Mouse (Mus musculus): ENCODE data around the gene Rps15.

DNA sequence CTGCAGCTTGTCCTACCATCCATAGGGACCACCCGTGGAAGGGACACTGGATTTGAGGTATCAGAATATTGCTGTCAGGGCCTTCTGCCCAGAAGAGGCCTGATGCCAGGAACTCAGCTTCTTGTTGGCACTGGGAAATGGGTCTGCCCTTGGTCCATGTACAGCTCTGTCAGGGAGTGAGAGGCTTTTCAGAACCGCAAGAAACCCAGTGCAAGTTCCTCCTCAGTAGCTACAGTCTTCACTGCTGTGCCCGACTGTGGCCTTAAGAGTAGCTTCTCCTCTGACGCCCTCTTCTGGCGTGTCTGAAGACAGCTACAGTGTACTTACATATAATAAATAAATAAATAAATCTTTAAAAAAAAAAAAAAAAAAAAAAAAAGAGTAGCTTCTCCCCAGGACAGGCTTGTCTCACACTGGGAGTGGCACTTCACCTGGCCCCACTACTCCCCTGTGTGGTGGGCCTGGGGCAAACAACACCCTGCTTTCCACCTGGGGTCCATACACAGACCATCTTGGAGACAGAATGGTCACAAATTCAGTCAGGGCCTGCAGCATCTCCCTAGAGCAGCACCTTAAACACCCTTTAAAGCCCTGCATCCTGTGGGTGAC lies 47.4 kb upstream of the Rps15 start:
- TF ChIP-seq MYOG (IDR thresholded peaks at IDR 0.05; ENCODE audit: control insufficient read depth in 1 of 3, insufficient read depth in 1 of 3, insufficient read length in 2 of 3, low read depth in 2 of 3), result no peak
- no peak for TF ChIP-seq POLR2A (IDR thresholded peaks at IDR 0.05; ENCODE audit: insufficient read length, low read depth)
- TF ChIP-seq USF1 (IDR thresholded peaks at IDR 0.05; ENCODE audit: low read depth), result no peak
- no peak for TF ChIP-seq MAX (IDR thresholded peaks at IDR 0.05; ENCODE audit: low read depth)
- TF ChIP-seq CEBPB (IDR thresholded peaks at IDR 0.05; ENCODE audit: insufficient read depth, poor library complexity, severe bottlenecking), result no peak
- TF ChIP-seq TCF12 (IDR thresholded peaks at IDR 0.05; ENCODE audit: insufficient read depth, poor library complexity, severe bottlenecking), result no peak
- TF ChIP-seq POLR2AphosphoS2 (IDR thresholded peaks at IDR 0.05; ENCODE audit: insufficient read length, low read depth), result no peak
- no peak for TF ChIP-seq REST (IDR thresholded peaks at IDR 0.05; ENCODE audit: insufficient read depth, insufficient read length)
- no peak for TF ChIP-seq MYOD1 (IDR thresholded peaks at IDR 0.05; ENCODE audit: control insufficient read depth in 1 of 3, insufficient read length in 2 of 3, low read depth in 2 of 3)
- TF ChIP-seq E2F4 (IDR thresholded peaks at IDR 0.05; ENCODE audit: insufficient read depth), result no peak
- TF ChIP-seq TCF3 (IDR thresholded peaks at IDR 0.05; ENCODE audit: insufficient read length, low read depth), result no peak
- TF ChIP-seq SRF (IDR thresholded peaks at IDR 0.05; ENCODE audit: control insufficient read depth, insufficient read length, low read depth), result no peak
